Mouse (Mus musculus): ENCODE data around the gene Ppm1j. TPM values are rescaled to one million over a fixed set of nuclear protein-coding genes. Genes with fewer than 3 reads are reported as not detected.

The Ppm1j gene
- total and polyA plus RNA-seq, 2 experiments from 2014 or later = 0.58 to 0.99 TPM

DNA sequence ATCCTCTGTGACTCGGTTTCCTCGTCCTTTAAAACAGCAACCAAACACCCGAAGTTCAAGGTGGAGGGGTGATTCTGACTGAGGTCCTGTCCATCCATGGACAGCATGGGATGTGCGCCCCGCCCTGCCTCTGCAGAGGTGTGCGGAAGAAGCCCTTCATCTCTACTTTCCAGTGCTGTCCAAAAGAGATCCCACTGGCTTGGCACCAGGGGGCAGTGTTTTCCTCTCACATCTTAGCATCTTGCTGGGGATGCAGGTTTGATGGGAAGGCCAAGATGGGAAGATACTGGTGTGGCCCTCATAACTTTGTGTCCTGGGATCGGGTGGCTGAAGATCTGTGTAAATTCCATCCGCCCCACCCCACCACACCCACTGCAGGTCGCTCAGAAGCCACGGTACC, 10.8 kb upstream of the Ppm1j start:
- Histone ChIP-seq H3K4me1 (ENCODE audit: insufficient read depth, low read length) (no peaks in the 10 kb centered on the region), H3K9me3 (ENCODE audit: low read length) (no peaks in the 10 kb centered on the region), H3K4me3 (ENCODE audit: low read length) (no peak overlapping the region), H3K27ac (no peak overlapping the region), H3K36me3 (ENCODE audit: insufficient read depth, low read length) (no peaks in the 10 kb centered on the region), H3K9ac (replicated peaks; ENCODE audit: low read length) (no peak overlapping the region), H3K4me2 (ENCODE audit: low read depth, low read length) (no peak overlapping the region), H3K27me3 (ENCODE audit: insufficient read depth, low read length) (no peaks in the 10 kb centered on the region)
- TF ChIP-seq CTCF (IDR thresholded peaks at IDR 0.05; ENCODE audit: low read depth) = peak; percentile 71
- peak; percentile 46 for DNase-seq (ENCODE audit: low spot score)
- 57% methylated on average over 10 of the region's 10 CpGs for WGBS
- ATAC-seq = no peak

DNA sequence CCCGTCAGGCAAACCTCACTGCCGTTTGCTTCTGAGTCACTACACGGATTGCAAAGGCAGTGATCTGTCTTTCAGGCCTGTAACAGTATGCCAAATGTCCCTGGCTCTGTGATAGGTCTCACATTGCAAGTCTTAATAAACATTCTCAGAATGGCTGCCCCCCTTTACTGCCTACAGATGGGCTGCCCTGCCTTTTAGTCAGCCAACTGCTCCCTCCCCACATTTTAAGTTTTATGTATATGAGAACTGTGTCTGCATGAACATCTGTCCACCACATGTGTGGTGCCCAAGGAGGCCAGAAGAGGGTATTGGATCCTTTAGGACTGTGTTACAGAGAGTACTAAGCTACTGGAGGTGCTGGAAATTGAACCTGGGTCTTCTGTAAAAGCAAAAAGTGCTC, 9.9 kb upstream of the Ppm1j start:
- no peaks in the 10 kb centered on the region for H3K4me1 ChIP-seq (ENCODE audit: insufficient read depth, low read length)
- H3K27ac ChIP-seq = no peak overlapping the region
- DNase-seq (ENCODE audit: low spot score) = no peak
- no peak overlapping the region for H3K4me2 ChIP-seq (ENCODE audit: low read depth, low read length)
- no peak for ATAC-seq
- no peak overlapping the region for H3K4me3 ChIP-seq (ENCODE audit: low read length)
- no peak for TF ChIP-seq CTCF (IDR thresholded peaks at IDR 0.05; ENCODE audit: low read depth)
- no peak overlapping the region for H3K9ac ChIP-seq (replicated peaks; ENCODE audit: low read length)
- 79% methylated on average over 3 of the region's 3 CpGs for WGBS
- H3K27me3 ChIP-seq (ENCODE audit: insufficient read depth, low read length) = peaks cover 4% of the 10 kb centered on the region
- H3K9me3 ChIP-seq (ENCODE audit: low read length) = no peaks in the 10 kb centered on the region
- H3K36me3 ChIP-seq (ENCODE audit: insufficient read depth, low read length) = no peaks in the 10 kb centered on the region

DNA sequence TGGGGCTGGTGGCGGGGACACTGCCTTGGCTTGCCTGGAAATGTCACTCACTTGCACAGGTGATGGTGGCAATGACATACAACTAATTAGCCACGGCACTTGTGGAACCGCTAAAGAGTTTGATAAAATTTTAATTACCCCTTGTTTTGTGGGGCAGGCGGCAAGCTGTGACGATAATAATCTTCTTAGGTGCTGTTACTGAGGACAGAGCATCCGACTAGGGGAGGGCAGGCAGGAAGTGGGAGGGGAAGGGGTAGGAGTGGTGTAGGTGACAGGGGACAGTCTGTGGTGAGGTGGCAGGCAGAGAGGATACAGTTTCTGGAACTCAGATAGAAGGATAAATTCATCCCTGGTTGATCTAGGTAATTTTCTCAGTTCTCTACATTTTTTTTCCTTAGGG, 9.4 kb upstream of the Ppm1j start:
- H3K27ac ChIP-seq = no peak overlapping the region

DNA sequence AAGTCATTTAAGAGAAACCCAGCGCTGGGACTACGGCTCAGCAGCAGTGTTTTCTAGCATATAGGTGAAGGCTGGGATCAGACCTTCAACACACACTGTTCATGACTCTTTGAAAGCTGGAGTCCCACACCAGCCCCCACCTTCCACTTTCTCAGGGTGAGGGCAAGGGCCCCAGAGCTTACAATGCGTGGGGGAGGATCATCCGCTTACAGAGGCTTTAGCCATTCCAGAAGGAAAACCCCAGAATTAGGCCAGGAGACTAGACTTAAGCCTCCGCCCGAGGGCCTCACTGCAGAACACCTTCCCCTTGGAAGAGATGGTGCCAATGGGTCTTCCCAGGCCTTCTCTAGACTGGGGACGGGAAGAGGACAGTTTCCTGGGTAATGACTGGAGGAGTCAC, 7.6 kb upstream of the Ppm1j start:
- Histone ChIP-seq H3K4me2 (ENCODE audit: low read depth, low read length) (no peak overlapping the region), H3K4me3 (ENCODE audit: low read length) (no peak overlapping the region), H3K4me1 (ENCODE audit: insufficient read depth, low read length) (no peaks in the 10 kb centered on the region), H3K36me3 (ENCODE audit: insufficient read depth, low read length) (no peaks in the 10 kb centered on the region), H3K9ac (replicated peaks; ENCODE audit: low read length) (no peak overlapping the region), H3K27ac (no peak overlapping the region), H3K9me3 (ENCODE audit: low read length) (no peaks in the 10 kb centered on the region), H3K27me3 (ENCODE audit: insufficient read depth, low read length) (peaks cover 21% of the 10 kb centered on the region)
- no peak for TF ChIP-seq CTCF (IDR thresholded peaks at IDR 0.05; ENCODE audit: low read depth)
- no peak for ATAC-seq
- DNase-seq (ENCODE audit: low spot score) = no peak
- 82% methylated on average over 7 of the region's 7 CpGs for WGBS

More for the DNA sequence above, 9.4 kb upstream of the Ppm1j start:
- Histone ChIP-seq H3K4me3 (ENCODE audit: low read length) (no peak overlapping the region), H3K4me1 (ENCODE audit: insufficient read depth, low read length) (no peaks in the 10 kb centered on the region), H3K27me3 (ENCODE audit: insufficient read depth, low read length) (peaks cover 9% of the 10 kb centered on the region), H3K9ac (replicated peaks; ENCODE audit: low read length) (no peak overlapping the region), H3K9me3 (ENCODE audit: low read length) (no peaks in the 10 kb centered on the region), H3K36me3 (ENCODE audit: insufficient read depth, low read length) (no peaks in the 10 kb centered on the region), H3K4me2 (ENCODE audit: low read depth, low read length) (no peak overlapping the region)
- WGBS = 70% methylated on average over 6 of the region's 6 CpGs
- no peak for TF ChIP-seq CTCF (IDR thresholded peaks at IDR 0.05; ENCODE audit: low read depth)
- DNase-seq (ENCODE audit: low spot score) = no peak
- no peak for ATAC-seq

DNA sequence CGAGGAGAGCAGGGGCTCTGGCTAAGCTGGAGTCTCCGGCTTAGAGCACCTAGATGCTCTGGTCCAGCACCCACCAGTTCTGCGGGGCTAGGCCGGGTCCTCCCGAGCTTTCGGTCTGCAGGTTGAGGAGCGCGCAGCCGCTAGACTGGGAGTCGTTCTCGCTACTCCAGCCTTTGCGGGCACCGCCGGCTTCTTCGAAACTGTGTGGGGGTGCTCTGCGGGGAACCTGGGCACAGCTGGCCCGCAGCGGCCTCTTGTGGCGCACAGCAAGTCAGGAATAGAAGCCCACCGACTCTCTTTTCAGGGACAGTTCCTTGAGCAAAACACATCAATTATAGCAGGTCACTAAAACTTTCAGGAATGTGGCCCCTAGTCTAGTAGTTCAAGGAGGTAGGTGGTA, 3.5 kb upstream of the Ppm1j start:
- ATAC-seq (no peak), DNase-seq (ENCODE audit: low spot score) (peak; percentile 76)
- Histone ChIP-seq H3K9me3 (ENCODE audit: low read length) (no peaks in the 10 kb centered on the region), H3K27me3 (ENCODE audit: insufficient read depth, low read length) (peaks cover 49% of the 10 kb centered on the region), H3K4me2 (ENCODE audit: low read depth, low read length) (peak overlapping the region; percentile 56), H3K9ac (replicated peaks; ENCODE audit: low read length) (no peak overlapping the region), H3K27ac (no peak overlapping the region), H3K36me3 (ENCODE audit: insufficient read depth, low read length) (no peaks in the 10 kb centered on the region), H3K4me1 (ENCODE audit: insufficient read depth, low read length) (peaks cover 5% of the 10 kb centered on the region; the same call in 1 of the 2 replicates), H3K4me3 (ENCODE audit: low read length) (peak overlapping the region; percentile 32)
- 2% methylated on average over 20 of the region's 20 CpGs for WGBS
- peak; percentile 71 for TF ChIP-seq CTCF (IDR thresholded peaks at IDR 0.05; ENCODE audit: low read depth)

DNA sequence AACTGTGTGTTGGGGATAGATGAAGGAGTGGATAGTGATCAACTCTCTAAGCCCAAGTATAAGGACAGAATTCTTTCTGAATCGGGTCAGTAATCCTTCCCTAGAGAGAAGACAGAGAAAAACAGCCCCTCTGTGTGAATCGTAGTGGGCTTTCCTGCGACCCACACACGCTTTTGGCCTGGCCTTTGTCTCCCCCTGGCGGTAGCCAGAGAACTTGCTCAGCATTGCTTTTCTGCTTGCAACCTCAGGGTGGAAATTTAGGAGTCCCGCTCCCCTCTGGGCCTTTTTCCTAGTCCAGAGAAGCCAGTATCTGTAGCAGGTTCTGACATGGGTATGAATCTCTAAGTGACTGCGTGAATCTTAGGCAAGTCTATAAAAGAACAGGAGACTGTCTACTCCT, 907 bp upstream of the Ppm1j start:
- no peak overlapping the region for H3K9ac ChIP-seq (replicated peaks; ENCODE audit: low read length)
- no peak overlapping the region for H3K4me3 ChIP-seq (ENCODE audit: low read length)
- H3K27me3 ChIP-seq (ENCODE audit: insufficient read depth, low read length) = peaks cover 56% of the 10 kb centered on the region
- no peak overlapping the region for H3K27ac ChIP-seq
- 0% methylated on average over 7 of the region's 7 CpGs for WGBS
- H3K36me3 ChIP-seq (ENCODE audit: insufficient read depth, low read length) = no peaks in the 10 kb centered on the region
- H3K4me1 ChIP-seq (ENCODE audit: insufficient read depth, low read length) = peaks cover 5% of the 10 kb centered on the region; the same call in 1 of the 2 replicates
- ATAC-seq (0 out of 2 replicates have a peak, but pooled peaks have one; percentile 30), DNase-seq (ENCODE audit: low spot score) (peak; percentile 87)
- no peaks in the 10 kb centered on the region for H3K9me3 ChIP-seq (ENCODE audit: low read length)
- peak; percentile 94 for TF ChIP-seq CTCF (IDR thresholded peaks at IDR 0.05; ENCODE audit: low read depth)
- H3K4me2 ChIP-seq (ENCODE audit: low read depth, low read length) = no peak overlapping the region

DNA sequence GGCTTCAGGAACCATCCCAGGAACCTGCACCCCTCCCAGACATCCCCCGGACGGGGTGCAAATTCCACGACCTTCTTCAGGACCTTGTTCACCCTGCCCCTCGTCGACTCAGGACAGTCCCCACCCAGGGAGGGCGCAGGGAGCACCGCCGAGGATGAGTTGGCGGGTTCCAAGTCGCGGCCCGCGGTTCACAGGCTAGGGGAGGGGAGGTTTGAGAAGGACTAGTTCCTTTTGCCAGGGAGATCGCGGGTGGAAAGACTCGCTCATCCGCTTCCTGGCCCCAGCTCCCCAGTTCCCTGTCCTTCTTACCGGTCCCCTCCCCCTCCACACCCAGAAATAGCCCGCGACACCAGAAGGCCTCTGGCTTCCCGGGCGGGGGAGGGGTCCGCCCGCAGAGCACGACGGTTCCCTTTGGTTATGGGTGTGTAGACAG, 631 bp downstream of the Ppm1j start, which contains the start of gene Fam19a3:
Fam19a3 (minus strand) TSS at position 370 of the 433 bp plus-strand sequence.
- ATAC-seq = 0 out of 2 replicates have a peak, but pooled peaks have one; percentile 10
- no peak for TF ChIP-seq CTCF (IDR thresholded peaks at IDR 0.05; ENCODE audit: low read depth)

More for the DNA sequence above, 631 bp downstream of the Ppm1j start, which contains the start of gene Fam19a3:
- Histone ChIP-seq H3K4me2 (ENCODE audit: low read depth, low read length) (peak within 1 kb of the TSS; percentile 73), H3K36me3 (ENCODE audit: insufficient read depth, low read length) (no peaks in the 10 kb centered on the region), H3K27me3 (ENCODE audit: insufficient read depth, low read length) (peaks cover 53% of the 10 kb centered on the region), H3K27ac (no peak within 1 kb of the TSS), H3K4me1 (ENCODE audit: insufficient read depth, low read length) (peaks cover 5% of the 10 kb centered on the region; the same call in 1 of the 2 replicates), H3K9ac (replicated peaks; ENCODE audit: low read length) (peak within 1 kb of the TSS; percentile 39), H3K9me3 (ENCODE audit: low read length) (no peaks in the 10 kb centered on the region), H3K4me3 (ENCODE audit: low read length) (peak within 1 kb of the TSS; percentile 38)
- no peak for DNase-seq (ENCODE audit: low spot score)
- under 1% methylated on average over 26 of the region's 26 CpGs for WGBS
